Mouse (Mus musculus): ENCODE measurements at regions not wholly inside any gene's neighbourhood (a gene's known extent, or its start where the extent isn't known, plus 50 kb on each side); places are given as distances from the start of the nearest gene placed in this dataset.

- H3K27ac ChIP-seq: no peak overlapping the region
- no peaks in the 10 kb centered on the region for H3K36me3 ChIP-seq
- H3K9me3 ChIP-seq: no peaks in the 10 kb centered on the region
- 88% methylated on average over 21 of the region's 21 CpGs for WGBS
- no peak for ATAC-seq (ENCODE audit: insufficient number of reproducible peaks, insufficient read depth, low FRiP score, low TSS enrichment, low read depth)
- no peaks in the 10 kb centered on the region for H3K4me1 ChIP-seq (replicated peaks)
- no peak overlapping the region for H3K4me2 ChIP-seq
- no peak overlapping the region for H3K4me3 ChIP-seq (replicated peaks)
- no peaks in the 10 kb centered on the region for H3K27me3 ChIP-seq
- no peak overlapping the region for H3K9ac ChIP-seq (replicated peaks)
These were observed 284.6 kb downstream of the Gm49356 start for GRCm38 (mm10) chr15:59173452-59174245.

- no peaks in the 10 kb centered on the region for H3K36me3 ChIP-seq
- no peaks in the 10 kb centered on the region for H3K27me3 ChIP-seq
- H3K9ac ChIP-seq (replicated peaks): no peak overlapping the region
- 52% methylated on average over 7 of the region's 7 CpGs for WGBS
- H3K9me3 ChIP-seq: no peaks in the 10 kb centered on the region
- ATAC-seq (ENCODE audit: insufficient number of reproducible peaks, insufficient read depth, low FRiP score, low TSS enrichment, low read depth): no peak
- no peak overlapping the region for H3K4me3 ChIP-seq (replicated peaks)
- no peak overlapping the region for H3K27ac ChIP-seq
- no peaks in the 10 kb centered on the region for H3K4me1 ChIP-seq (replicated peaks)
- H3K4me2 ChIP-seq: no peak overlapping the region
These were observed 285.2 kb downstream of the Gm49356 start for GRCm38 (mm10) chr15:59174246-59174751.

DNA sequence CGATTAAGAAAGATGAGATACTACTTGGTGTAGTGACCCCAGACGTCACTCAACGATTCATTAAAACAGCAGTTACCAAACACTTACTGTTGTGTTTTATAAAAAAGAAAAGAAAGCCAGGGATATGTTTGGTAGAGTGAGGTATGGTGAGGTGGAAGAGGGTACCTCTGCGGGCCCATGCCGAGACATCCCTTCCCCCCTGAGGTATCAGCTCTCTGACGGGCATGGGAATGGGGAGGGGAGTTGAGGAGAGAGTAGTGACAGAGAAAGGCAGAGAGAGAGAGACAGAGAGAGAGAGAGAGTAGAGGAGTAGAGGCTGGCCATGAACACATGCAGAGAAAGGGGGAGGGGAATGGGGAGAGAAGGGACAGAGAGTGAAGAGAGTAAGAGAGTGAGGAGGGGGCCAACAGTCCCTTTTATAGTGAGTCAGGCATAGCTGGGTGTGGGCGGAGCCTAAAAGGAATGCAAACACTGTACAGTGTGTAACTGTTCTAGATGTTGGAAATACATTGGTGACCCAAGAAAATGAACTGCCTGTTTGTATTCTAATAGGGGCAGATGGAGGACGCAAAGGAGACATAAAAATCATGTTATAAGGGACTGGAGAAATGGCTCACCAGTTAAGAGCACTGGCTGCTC is 285.9 kb downstream of the Gm49356 start:
- Histone ChIP-seq H3K36me3 (no peaks in the 10 kb centered on the region), H3K4me1 (replicated peaks) (no peaks in the 10 kb centered on the region), H3K4me2 (no peak overlapping the region), H3K27ac (no peak overlapping the region), H3K9me3 (no peaks in the 10 kb centered on the region), H3K9ac (replicated peaks) (no peak overlapping the region), H3K4me3 (replicated peaks) (no peak overlapping the region), H3K27me3 (no peaks in the 10 kb centered on the region)
- WGBS: 70% methylated on average over 8 of the region's 8 CpGs
- ATAC-seq (ENCODE audit: insufficient number of reproducible peaks, insufficient read depth, low FRiP score, low TSS enrichment, low read depth): no peak

- Histone ChIP-seq H3K27ac (no peak overlapping the region), H3K4me3 (replicated peaks) (no peak overlapping the region), H3K9ac (replicated peaks) (no peak overlapping the region), H3K9me3 (no peaks in the 10 kb centered on the region), H3K36me3 (no peaks in the 10 kb centered on the region), H3K4me1 (replicated peaks) (no peaks in the 10 kb centered on the region), H3K27me3 (no peaks in the 10 kb centered on the region), H3K4me2 (no peak overlapping the region)
- WGBS: 89% methylated on average over 3 of the region's 3 CpGs
- ATAC-seq (ENCODE audit: insufficient number of reproducible peaks, insufficient read depth, low FRiP score, low TSS enrichment, low read depth): no peak
These were observed 291.0 kb downstream of the Gm49356 start for GRCm38 (mm10) chr15:59180076-59180475.

DNA sequence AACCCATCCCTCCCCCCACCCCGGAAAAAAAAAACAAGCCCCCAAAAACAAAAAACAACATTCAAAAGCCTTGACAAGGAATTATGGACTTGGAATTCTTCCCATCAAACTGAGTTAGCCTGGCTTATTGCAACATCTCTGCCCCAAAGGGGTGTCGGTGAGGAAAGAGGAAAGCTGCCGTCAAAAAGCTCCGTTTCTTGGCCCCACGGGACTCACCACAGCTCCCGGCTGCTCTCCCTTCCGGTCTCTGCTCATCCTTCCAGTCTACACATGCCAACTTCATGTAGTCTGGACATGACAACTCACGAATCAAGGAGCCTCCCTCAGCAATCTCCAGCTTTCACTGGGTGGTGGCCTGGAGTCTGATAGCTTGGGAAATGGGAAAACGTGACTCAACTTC is 295.4 kb downstream of the Gm49356 start:
- Histone ChIP-seq H3K27me3 (no peaks in the 10 kb centered on the region), H3K9me3 (no peaks in the 10 kb centered on the region), H3K36me3 (no peaks in the 10 kb centered on the region), H3K4me2 (no peak overlapping the region), H3K4me3 (replicated peaks) (no peak overlapping the region), H3K4me1 (replicated peaks) (peaks cover 6% of the 10 kb centered on the region), H3K9ac (replicated peaks) (no peak overlapping the region), H3K27ac (no peak overlapping the region)
- ATAC-seq (ENCODE audit: insufficient number of reproducible peaks, insufficient read depth, low FRiP score, low TSS enrichment, low read depth): no peak
- WGBS: 80% methylated on average over 9 of the region's 9 CpGs

DNA sequence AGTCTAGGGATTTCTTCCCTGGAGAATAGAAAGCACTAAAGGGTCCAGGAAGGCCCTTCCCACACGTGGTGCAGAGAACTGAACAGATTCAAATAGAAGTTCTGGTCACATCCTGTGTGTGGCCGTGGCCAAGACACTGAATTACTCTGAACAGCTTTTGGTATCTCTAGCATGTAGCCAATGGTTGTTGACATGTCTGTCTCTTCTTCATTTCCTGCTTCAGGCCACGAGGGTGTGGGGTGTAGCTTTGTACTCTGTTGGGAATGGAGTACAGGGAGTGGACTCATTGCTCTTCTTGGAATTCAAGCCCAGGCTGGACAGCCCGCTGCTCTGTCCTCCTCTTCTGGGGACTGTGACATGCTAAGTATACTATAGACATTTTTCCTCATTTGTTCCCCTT is 298.5 kb downstream of the Gm49356 start:
- H3K4me3 ChIP-seq (replicated peaks): no peak overlapping the region
- 82% methylated on average over 4 of the region's 4 CpGs for WGBS
- no peaks in the 10 kb centered on the region for H3K9me3 ChIP-seq
- H3K27me3 ChIP-seq: no peaks in the 10 kb centered on the region
- H3K4me1 ChIP-seq (replicated peaks): peaks cover 6% of the 10 kb centered on the region
- no peak overlapping the region for H3K9ac ChIP-seq (replicated peaks)
- no peaks in the 10 kb centered on the region for H3K36me3 ChIP-seq
- no peak overlapping the region for H3K27ac ChIP-seq
- H3K4me2 ChIP-seq: no peak overlapping the region
- no peak for ATAC-seq (ENCODE audit: insufficient number of reproducible peaks, insufficient read depth, low FRiP score, low TSS enrichment, low read depth)

GRCm38 (mm10) chr15:59188371-59188770 is 299.3 kb downstream of the Gm49356 start:
- Histone ChIP-seq H3K9me3 (no peaks in the 10 kb centered on the region), H3K27me3 (no peaks in the 10 kb centered on the region), H3K36me3 (no peaks in the 10 kb centered on the region), H3K4me3 (replicated peaks) (no peak overlapping the region), H3K9ac (replicated peaks) (no peak overlapping the region), H3K4me1 (replicated peaks) (peaks cover 6% of the 10 kb centered on the region), H3K4me2 (no peak overlapping the region), H3K27ac (no peak overlapping the region)
- 64% methylated on average over 4 of the region's 4 CpGs for WGBS
- ATAC-seq (ENCODE audit: insufficient number of reproducible peaks, insufficient read depth, low FRiP score, low TSS enrichment, low read depth): no peak

GRCm38 (mm10) chr15:59190511-59190910 is 301.4 kb downstream of the Gm49356 start:
- H3K27me3 ChIP-seq: no peaks in the 10 kb centered on the region
- no peaks in the 10 kb centered on the region for H3K36me3 ChIP-seq
- no peak overlapping the region for H3K27ac ChIP-seq
- H3K9ac ChIP-seq (replicated peaks): no peak overlapping the region
- ATAC-seq (ENCODE audit: insufficient number of reproducible peaks, insufficient read depth, low FRiP score, low TSS enrichment, low read depth): no peak
- peaks cover 6% of the 10 kb centered on the region for H3K4me1 ChIP-seq (replicated peaks)
- no peaks in the 10 kb centered on the region for H3K9me3 ChIP-seq
- H3K4me2 ChIP-seq: no peak overlapping the region
- WGBS: 80% methylated on average over 5 of the region's 5 CpGs
- no peak overlapping the region for H3K4me3 ChIP-seq (replicated peaks)

- H3K36me3 ChIP-seq: no peaks in the 10 kb centered on the region
- no peak overlapping the region for H3K27ac ChIP-seq
- no peaks in the 10 kb centered on the region for H3K27me3 ChIP-seq
- no peak overlapping the region for H3K4me3 ChIP-seq (replicated peaks)
- H3K9ac ChIP-seq (replicated peaks): no peak overlapping the region
- 59% methylated on average over 10 of the region's 10 CpGs for WGBS
- H3K4me1 ChIP-seq (replicated peaks): peaks cover 25% of the 10 kb centered on the region
- H3K4me2 ChIP-seq: no peak overlapping the region
- H3K9me3 ChIP-seq: no peaks in the 10 kb centered on the region
- no peak for ATAC-seq (ENCODE audit: insufficient number of reproducible peaks, insufficient read depth, low FRiP score, low TSS enrichment, low read depth)
These were observed 305.3 kb downstream of the Gm49356 start for GRCm38 (mm10) chr15:59194421-59194820.

GRCm38 (mm10) chr15:59196351-59196750 is 307.3 kb downstream of the Gm49356 start:
- peak overlapping the region; percentile 45; the same call in 1 of the 2 replicates for H3K27ac ChIP-seq
- 90% methylated on average over 5 of the region's 5 CpGs for whole genome bisulfite sequencing
- no peaks in the 10 kb centered on the region for H3K27me3 ChIP-seq
- no peaks in the 10 kb centered on the region for H3K36me3 ChIP-seq
- no peak overlapping the region for H3K9ac ChIP-seq (replicated peaks)
- no peak overlapping the region for H3K4me2 ChIP-seq
- H3K9me3 ChIP-seq: no peaks in the 10 kb centered on the region
- peaks cover 25% of the 10 kb centered on the region for H3K4me1 ChIP-seq (replicated peaks)
- no peak for ATAC-seq (ENCODE audit: insufficient number of reproducible peaks, insufficient read depth, low FRiP score, low TSS enrichment, low read depth)
- H3K4me3 ChIP-seq (replicated peaks): no peak overlapping the region

- Histone ChIP-seq H3K4me2 (0 out of 2 replicates have a peak overlapping the region, but pooled peaks have one; percentile 21), H3K9ac (replicated peaks) (no peak overlapping the region), H3K4me1 (replicated peaks) (peaks cover 28% of the 10 kb centered on the region), H3K27ac (peak overlapping the region; percentile 85), H3K36me3 (no peaks in the 10 kb centered on the region), H3K9me3 (no peaks in the 10 kb centered on the region), H3K27me3 (no peaks in the 10 kb centered on the region), H3K4me3 (replicated peaks) (no peak overlapping the region)
- peak; percentile 58; the same call in 1 of the 2 replicates for ATAC-seq (ENCODE audit: insufficient number of reproducible peaks, insufficient read depth, low FRiP score, low TSS enrichment, low read depth)
- WGBS: 18% methylated on average over 7 of the region's 7 CpGs
These were observed 308.6 kb downstream of the Gm49356 start for GRCm38 (mm10) chr15:59197455-59198391.
